Mouse (Mus musculus) CD4-positive, CD25-positive, alpha-beta regulatory T cell (primary cell): ENCODE data around the gene Olfr1161. TPM values are rescaled to one million over a fixed set of nuclear protein-coding genes. Genes with fewer than 3 reads are reported as not detected.

ENCODE experiments used
- polyA plus RNA-seq: library from polyadenylated mRNA; unstranded; fragments of 100-300 nt; shearing (Covaris generic); gene quantifications from one replicate; pipeline ENCODE4 v1.2.1, GENCODE M21; 2017

The Olfr1161 gene
- polyA plus RNA-seq, result not detected

GRCm38 (mm10) chr2:88022474-88022873 is at the start of gene Olfr1161:
Gene Olfr1161, plus strand, starts transcription at chr2:88022774.

GRCm38 (mm10) chr2:87974563-87974962 is 48.0 kb upstream of the Olfr1161 start, which contains the start of gene Olfr74:
Gene Olfr74, minus strand, starts transcription at chr2:87974663.

GRCm38 (mm10) chr2:87989813-87990212 is 32.8 kb upstream of the Olfr1161 start, which contains the start of gene Olfr1158:
Gene Olfr1158, plus strand, starts transcription at chr2:87990113.

GRCm38 (mm10) chr2:88007515-88008318 is 14.9 kb upstream of the Olfr1161 start, which contains the start of gene Olfr1160:
Gene Olfr1160, minus strand, starts transcription at chr2:88008268.

GRCm38 (mm10) chr2:88037599-88037998 is 15.0 kb downstream of the Olfr1161 start, which contains the start of gene Olfr73:
Gene Olfr73, minus strand, starts transcription at chr2:88037699.

GRCm38 (mm10) chr2:88051029-88051428 is 28.5 kb downstream of the Olfr1161 start, which contains the start of gene Olfr1162:
Gene Olfr1162, minus strand, starts transcription at chr2:88051129.

GRCm38 (mm10) chr2:88071730-88072129 is 49.2 kb downstream of the Olfr1161 start, which contains the start of gene Olfr1163:
Gene Olfr1163, minus strand, starts transcription at chr2:88071830.

Other genes with a start within 250 kb of the Olfr1161 start
- not detected for gene Olfr152, start 243.3 kb upstream of the Olfr1161 start, polyA plus RNA-seq
- not detected for gene Olfr1143, start 222.2 kb upstream of the Olfr1161 start, polyA plus RNA-seq
- not detected for gene Olfr1145, start 213.0 kb upstream of the Olfr1161 start, polyA plus RNA-seq
- gene Olfr1148, start 192.2 kb upstream of the Olfr1161 start, polyA plus RNA-seq, result not detected
- not detected for gene Olfr1150-ps1, start 178.8 kb upstream of the Olfr1161 start, polyA plus RNA-seq
- gene Olfr1151, start 166.9 kb upstream of the Olfr1161 start, polyA plus RNA-seq, result 0.11 TPM
- gene Olfr1152, start 156.3 kb upstream of the Olfr1161 start, polyA plus RNA-seq, result 0.05 TPM
- not detected for gene Olfr1153, start 127.8 kb upstream of the Olfr1161 start, polyA plus RNA-seq
- gene Olfr1154, start 117.6 kb upstream of the Olfr1161 start, polyA plus RNA-seq, result not detected
- gene Olfr1155, start 77.6 kb upstream of the Olfr1161 start, polyA plus RNA-seq, result not detected
- gene Olfr1156, start 69.7 kb upstream of the Olfr1161 start, polyA plus RNA-seq, result 0.12 TPM
- not detected for gene Olfr1157, start 54.5 kb upstream of the Olfr1161 start, polyA plus RNA-seq
- gene Olfr74, start 48.1 kb upstream of the Olfr1161 start, polyA plus RNA-seq, result not detected
- not detected for gene Olfr1158, start 32.7 kb upstream of the Olfr1161 start, polyA plus RNA-seq
- not detected for gene Olfr1160, start 14.5 kb upstream of the Olfr1161 start, polyA plus RNA-seq
- gene Olfr73, start 14.9 kb downstream of the Olfr1161 start, polyA plus RNA-seq, result not detected
- gene Olfr1162, start 28.4 kb downstream of the Olfr1161 start, polyA plus RNA-seq, result not detected
- gene Olfr1163, start 49.1 kb downstream of the Olfr1161 start, polyA plus RNA-seq, result not detected
- gene Olfr1164, start 71.2 kb downstream of the Olfr1161 start, polyA plus RNA-seq, result not detected
- not detected for gene Olfr1166, start 105.5 kb downstream of the Olfr1161 start, polyA plus RNA-seq
- gene Olfr1167, start 132.4 kb downstream of the Olfr1161 start, polyA plus RNA-seq, result not detected
- gene Olfr1168, start 159.1 kb downstream of the Olfr1161 start, polyA plus RNA-seq, result not detected
- gene Olfr1170, start 205.6 kb downstream of the Olfr1161 start, polyA plus RNA-seq, result not detected